Mouse (Mus musculus) embryo, embryonic 10 days (tissue): ENCODE results near the gene Akap13.

Experiments used
- DNase-seq: peaks from one replicate; pipeline ENCODE4 v3.0.0-alpha.2; 2015; ENCODE audit warnings: low spot score

Akap13 gene

GRCm38 (mm10) chr7:75559119-75559518 is 103.8 kb downstream of the Akap13 start:
- no peak for DNase-seq

GRCm38 (mm10) chr7:75559915-75560314 is 104.6 kb downstream of the Akap13 start:
- no peak for DNase-seq

- DNase-seq = no peak
Measured at GRCm38 (mm10) chr7:75560566-75560965, 105.2 kb downstream of the Akap13 start.

GRCm38 (mm10) chr7:75561134-75561533 is 105.8 kb downstream of the Akap13 start:
- DNase-seq = no peak

- no peak for DNase-seq
Measured at GRCm38 (mm10) chr7:75568276-75568675, 112.9 kb downstream of the Akap13 start.

- no peak for DNase-seq
Measured at GRCm38 (mm10) chr7:75568883-75569282, 113.5 kb downstream of the Akap13 start.

- no peak for DNase-seq
Measured at GRCm38 (mm10) chr7:75570218-75570617, 114.9 kb downstream of the Akap13 start.

- DNase-seq = no peak
Measured at GRCm38 (mm10) chr7:75571078-75571477, 115.7 kb downstream of the Akap13 start.

GRCm38 (mm10) chr7:75572127-75572526 is 116.8 kb downstream of the Akap13 start:
- no peak for DNase-seq

- peak; percentile 69 for DNase-seq
Measured at GRCm38 (mm10) chr7:75575120-75575649, 119.9 kb downstream of the Akap13 start.

- DNase-seq = no peak
Measured at GRCm38 (mm10) chr7:75575800-75576585, 120.7 kb downstream of the Akap13 start.

- no peak for DNase-seq
Measured at GRCm38 (mm10) chr7:75576851-75577250, 121.5 kb downstream of the Akap13 start.

- DNase-seq = no peak
Measured at GRCm38 (mm10) chr7:75577353-75577752, 122.0 kb downstream of the Akap13 start.

GRCm38 (mm10) chr7:75578647-75579046 is 123.3 kb downstream of the Akap13 start:
- DNase-seq = no peak

GRCm38 (mm10) chr7:75582091-75582490 is 126.8 kb downstream of the Akap13 start:
- DNase-seq = no peak

- DNase-seq = no peak
Measured at GRCm38 (mm10) chr7:75584100-75584499, 128.8 kb downstream of the Akap13 start.

- DNase-seq = no peak
Measured at GRCm38 (mm10) chr7:75585409-75585808, 130.1 kb downstream of the Akap13 start.

- DNase-seq = peak; percentile 25
Measured at GRCm38 (mm10) chr7:75586113-75586512, 130.8 kb downstream of the Akap13 start.

GRCm38 (mm10) chr7:75587727-75588126 is 132.4 kb downstream of the Akap13 start:
- DNase-seq = no peak

GRCm38 (mm10) chr7:75589304-75589973 is 134.1 kb downstream of the Akap13 start:
- no peak for DNase-seq

GRCm38 (mm10) chr7:75591961-75592360 is 136.6 kb downstream of the Akap13 start:
- DNase-seq = no peak

- no peak for DNase-seq
Measured at GRCm38 (mm10) chr7:75594801-75595200, 139.5 kb downstream of the Akap13 start.

- DNase-seq = no peak
Measured at GRCm38 (mm10) chr7:75595268-75595667, 139.9 kb downstream of the Akap13 start.
